Mouse (Mus musculus) brain, embryonic 14.5 days (tissue): ENCODE results near the gene Gstcd. TPM values are rescaled to one million over a fixed set of nuclear protein-coding genes. Genes with fewer than 3 reads are reported as not detected.
A peak's percentile ranks its signal among the peaks of the same experiment; 100 is the strongest.

Experiments used
- DNase-seq: peaks from one replicate; pipeline ENCODE4 v3.0.0-alpha.2; 2011; ENCODE audit warnings: low read depth
- CTCF ChIP-seq: fragments of 200-500 bp; IDR thresholded peaks from 2 replicates; pipeline ENCODE4 v1.5.1; 2012; ENCODE audit warnings: inconsistent platforms, mild to moderate bottlenecking, moderate library complexity, borderline replicate concordance; ENCODE audit not compliant: insufficient read depth, insufficient read length; ENCODE audit errors: extremely low read depth
- POLR2A ChIP-seq: fragments of 200-500 bp; IDR thresholded peaks from 2 replicates; pipeline ENCODE4 v1.6.1; 2012; ENCODE audit warnings: mild to moderate bottlenecking, inconsistent platforms, borderline replicate concordance; ENCODE audit not compliant: poor library complexity, insufficient read depth, insufficient read length, severe bottlenecking; ENCODE audit errors: extremely low read depth
- polyA plus RNA-seq: library from polyadenylated mRNA; depleted of rRNA; stranded (reverse); fragments of >200 nt; gene quantifications from 2 replicates; pipeline ENCODE4 v1.2.3, GENCODE M21; 2012; rRNA removed

Gstcd gene
- 10.6 and 11.3 TPM in 2 replicates for polyA plus RNA-seq

DNA sequence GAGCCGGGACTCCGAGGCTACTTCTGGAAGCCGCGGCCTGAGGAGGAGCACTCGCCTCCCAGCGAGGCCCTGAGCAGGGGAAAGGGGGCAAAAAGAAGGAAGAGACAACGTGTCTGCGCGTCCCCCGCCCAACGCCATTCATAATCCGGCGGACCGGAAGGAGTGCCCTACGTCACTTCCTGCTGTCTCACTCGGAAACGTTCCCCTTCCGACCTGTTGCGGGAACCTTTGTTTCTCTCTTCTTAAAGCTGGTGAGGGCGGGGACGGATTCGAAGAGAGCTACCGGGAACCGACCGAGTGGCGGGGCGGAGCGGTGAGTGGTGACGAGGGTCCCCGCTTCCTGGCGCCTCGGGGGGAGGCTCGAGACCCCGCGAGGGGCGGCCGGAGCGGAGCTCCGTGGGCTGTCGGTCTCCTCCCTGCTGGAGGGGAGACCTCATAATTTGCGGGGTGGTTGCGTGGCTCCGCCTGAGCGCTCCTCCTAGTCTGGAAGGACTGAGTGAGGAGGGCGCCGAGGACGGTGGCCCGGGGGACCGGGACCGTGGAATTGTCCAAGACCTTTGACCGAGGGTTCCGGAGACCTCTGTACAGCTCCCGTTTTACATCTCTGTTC is at the start of gene Gstcd, which contains the start of gene Ints12:
TSS of gene Gstcd (minus strand) at position 370 of the 610 bp plus-strand sequence.
TSS of gene Ints12 (plus strand) at position 177 of the 610 bp plus-strand sequence.
- TF ChIP-seq POLR2A, result peak; percentile 77
- no peak for TF ChIP-seq CTCF
- peak; percentile 98 for DNase-seq

DNA sequence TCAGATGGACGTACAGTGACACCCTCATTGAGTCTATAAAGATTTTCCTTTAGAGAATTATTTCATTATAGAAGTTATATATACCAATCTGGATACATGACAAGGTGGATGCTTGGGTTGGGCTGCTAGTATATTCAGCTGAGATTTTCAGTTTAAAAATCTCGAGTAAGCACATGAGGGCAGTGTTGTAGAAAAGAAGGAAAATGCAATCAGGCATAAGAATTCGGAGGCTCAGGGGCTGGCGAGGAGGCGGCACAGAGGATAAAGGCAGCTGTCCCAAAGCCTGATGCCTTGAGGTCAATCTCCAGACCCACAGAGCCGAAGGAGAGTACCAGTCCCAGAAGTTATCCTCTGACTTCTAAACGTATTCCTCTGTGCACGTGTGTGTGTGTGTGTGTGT is 40.8 kb upstream of the Gstcd start:
- peak; percentile 23 for DNase-seq

GRCm38 (mm10) chr3:133131372-133131771 is 39.5 kb upstream of the Gstcd start:
- TF ChIP-seq POLR2A (no peak), CTCF (no peak)
- DNase-seq, result no peak

More for the DNA sequence above, 40.8 kb upstream of the Gstcd start:
- TF ChIP-seq CTCF, result no peak
- TF ChIP-seq POLR2A, result no peak

- no peak for DNase-seq
- TF ChIP-seq CTCF (no peak), POLR2A (no peak)
Measured at GRCm38 (mm10) chr3:133113281-133113680, 21.4 kb upstream of the Gstcd start.

DNA sequence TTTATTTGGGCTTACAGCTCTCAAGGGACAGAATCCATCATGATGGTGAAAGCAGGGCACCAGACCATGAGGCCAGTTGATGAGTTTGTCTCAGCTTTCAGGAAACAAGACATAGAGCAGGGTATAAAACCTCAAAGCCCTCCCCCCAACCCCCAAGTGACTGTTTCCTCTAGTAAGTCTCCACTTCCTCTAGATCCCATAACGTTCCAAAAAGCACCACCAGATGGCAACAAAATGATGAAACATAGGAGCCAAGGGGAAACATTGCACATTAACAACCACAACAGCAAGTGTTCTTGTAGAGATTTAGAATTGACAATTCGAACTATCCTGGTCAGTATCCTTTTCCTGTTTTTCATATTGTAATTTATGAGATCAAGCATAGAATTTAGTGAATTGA is 19.9 kb upstream of the Gstcd start:
- TF ChIP-seq POLR2A (no peak), CTCF (peak; percentile 35; the same call in 1 of the 2 replicates)
- DNase-seq, result peak; percentile 72

DNA sequence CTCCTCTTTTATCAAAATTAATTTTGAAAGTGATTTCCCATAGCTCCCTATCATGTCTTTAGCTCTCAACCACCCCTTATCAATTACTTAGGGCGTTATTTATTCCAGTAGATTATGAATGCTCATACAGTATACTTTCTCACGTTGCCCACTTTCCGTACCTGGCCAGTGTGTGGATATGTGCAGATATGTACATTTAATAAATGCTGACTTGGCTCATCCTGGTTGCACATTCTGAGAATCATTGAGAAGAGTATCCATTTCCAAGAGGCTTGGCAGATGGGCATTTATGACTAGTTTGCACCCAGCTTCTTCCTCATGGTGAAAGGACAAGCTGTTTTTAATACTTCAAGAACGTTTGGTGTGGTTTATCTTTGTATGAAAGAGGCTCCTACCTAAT is 18.0 kb upstream of the Gstcd start:
- TF ChIP-seq POLR2A, result no peak
- DNase-seq, result no peak

GRCm38 (mm10) chr3:133108731-133109130 is 16.9 kb upstream of the Gstcd start:
- DNase-seq, result no peak
- TF ChIP-seq POLR2A, result no peak
- TF ChIP-seq CTCF, result no peak

DNA sequence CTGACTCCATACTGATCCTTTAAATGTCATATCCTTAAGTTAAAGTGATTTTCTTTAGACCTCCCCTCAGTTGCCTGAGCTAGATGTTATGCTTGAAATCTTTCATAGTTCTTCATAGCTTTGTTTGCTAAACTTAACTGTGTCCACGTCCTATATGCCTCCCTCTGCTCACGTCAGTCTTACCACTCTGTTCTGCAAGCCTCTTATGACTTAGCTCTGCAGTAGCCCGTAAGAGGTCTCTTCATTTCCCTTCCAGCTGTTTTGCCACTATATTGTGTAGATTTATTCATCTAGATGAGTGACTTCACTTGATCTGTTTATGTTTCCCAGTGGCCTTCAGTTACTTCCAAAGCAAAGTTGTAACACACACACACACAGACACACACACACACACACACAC is 12.6 kb upstream of the Gstcd start:
- no peak for DNase-seq
- no peak for TF ChIP-seq CTCF
- TF ChIP-seq POLR2A, result no peak

DNA sequence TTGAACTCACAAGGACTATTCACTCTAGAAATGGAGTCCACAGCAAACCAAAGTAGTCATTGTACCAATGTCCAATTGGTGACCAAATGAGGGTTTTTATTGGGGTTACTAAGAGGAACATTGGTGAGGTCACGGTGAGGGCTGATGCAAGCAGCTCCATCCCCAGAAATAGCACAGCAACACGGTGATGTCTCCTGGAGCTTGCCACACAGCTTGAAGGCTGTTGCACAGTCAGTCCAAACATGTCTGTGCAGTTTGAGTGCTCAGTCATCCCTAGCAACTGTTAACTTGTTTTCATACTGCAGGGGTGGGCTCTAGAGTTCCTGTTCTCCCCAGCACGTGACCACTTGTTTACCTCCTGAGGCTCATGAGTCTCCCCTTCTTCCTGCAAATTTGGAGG is 11.9 kb upstream of the Gstcd start:
- DNase-seq, result no peak
- TF ChIP-seq POLR2A (no peak), CTCF (no peak)

DNA sequence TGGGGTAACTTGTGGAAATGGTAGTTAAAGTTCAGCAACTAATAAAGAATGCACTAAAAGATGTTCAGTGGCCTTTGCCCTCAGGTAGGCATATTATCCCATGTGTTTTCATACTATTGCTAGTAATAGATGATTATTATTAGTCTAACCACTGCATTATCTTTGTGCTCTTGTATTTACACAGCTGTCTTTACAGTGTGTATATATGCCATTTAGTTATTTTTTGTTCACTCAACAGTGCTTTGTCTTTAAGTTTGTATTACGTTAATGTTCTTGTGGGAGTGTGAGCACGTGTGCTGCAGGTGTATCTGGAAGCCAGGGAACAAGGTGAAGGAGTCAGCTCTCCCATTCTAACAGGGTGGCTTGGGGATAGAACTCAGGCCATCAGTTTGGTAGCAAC is 7.1 kb upstream of the Gstcd start:
- TF ChIP-seq POLR2A (no peak), CTCF (no peak)
- DNase-seq, result no peak

DNA sequence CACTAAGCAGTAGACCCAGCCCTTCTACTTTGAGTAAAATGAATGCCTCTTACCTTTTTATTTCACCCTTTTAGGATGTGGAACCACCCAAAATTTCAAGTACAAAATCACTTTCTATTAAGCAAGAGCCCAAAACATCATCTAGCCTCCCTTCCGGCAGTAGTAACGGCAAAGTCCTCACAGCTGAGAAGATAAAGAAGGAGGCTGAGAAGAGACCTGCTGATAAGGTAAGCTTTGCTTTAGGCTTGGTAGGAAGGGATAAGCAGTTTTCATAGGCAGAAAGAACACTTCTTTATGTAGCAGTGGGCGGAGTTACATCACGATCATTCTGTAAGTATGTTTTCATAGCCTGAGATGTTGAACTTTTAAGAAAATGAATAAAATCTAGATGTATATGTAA is 6.5 kb upstream of the Gstcd start:
- TF ChIP-seq POLR2A, result no peak
- TF ChIP-seq CTCF, result no peak
- DNase-seq, result no peak

DNA sequence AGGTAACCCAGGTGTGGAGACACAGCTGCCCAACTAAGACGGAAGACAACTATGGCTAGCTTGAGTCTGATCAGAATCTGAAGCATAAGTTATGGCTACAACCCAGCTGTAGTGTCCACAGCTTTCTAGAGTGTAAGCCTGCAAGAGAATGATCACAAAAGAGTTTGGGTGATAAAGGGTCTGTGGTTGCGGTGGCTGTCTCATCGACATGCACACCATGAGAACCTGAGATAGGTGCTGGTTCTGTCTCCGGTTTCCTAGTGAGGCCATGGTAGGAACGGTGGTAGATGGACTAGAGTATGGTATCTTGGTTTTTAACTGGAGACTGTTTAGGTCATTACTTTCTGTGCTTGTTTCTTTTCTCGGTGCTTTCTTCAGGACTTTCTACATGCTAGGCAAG is 6.1 kb upstream of the Gstcd start:
- DNase-seq, result no peak
- TF ChIP-seq CTCF (no peak), POLR2A (no peak)

DNA sequence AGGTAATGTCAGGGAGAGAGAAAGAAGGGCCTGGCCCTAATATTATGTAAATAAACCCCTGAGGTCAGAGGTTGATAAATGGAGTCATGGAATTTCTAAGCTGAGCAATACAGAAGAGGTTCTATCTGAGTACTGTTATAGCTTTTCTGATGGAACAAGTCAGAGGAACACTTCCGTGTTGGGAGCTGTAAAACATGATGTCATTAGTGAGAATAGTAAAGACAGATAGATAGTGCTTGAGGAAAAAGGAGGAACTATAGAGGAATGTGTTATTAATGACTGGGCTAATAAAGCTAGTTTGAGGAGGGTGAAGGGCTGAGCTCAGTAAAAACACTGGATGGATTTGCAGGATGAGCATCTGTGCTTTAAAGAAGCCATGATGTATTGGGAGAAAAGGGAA is 2.5 kb upstream of the Gstcd start:
- DNase-seq, result no peak
- TF ChIP-seq POLR2A (no peak), CTCF (no peak)

GRCm38 (mm10) chr3:133092936-133093335 is 1.1 kb upstream of the Gstcd start:
- DNase-seq, result no peak
- TF ChIP-seq CTCF (no peak), POLR2A (no peak)
